Mouse (Mus musculus): ENCODE measurements around the gene Cacnb4.

Cacnb4 gene

GRCm38 (mm10) chr2:52523056-52523715, 153.4 kb downstream of the Cacnb4 start:
- DNase-seq (ENCODE audit: low read depth), result no peak

- DNase-seq (ENCODE audit: low read depth), result no peak
These were observed 155.6 kb downstream of the Cacnb4 start for GRCm38 (mm10) chr2:52521012-52521411.

GRCm38 (mm10) chr2:52518740-52519139, 157.9 kb downstream of the Cacnb4 start:
- DNase-seq (ENCODE audit: low read depth), result no peak

DNA sequence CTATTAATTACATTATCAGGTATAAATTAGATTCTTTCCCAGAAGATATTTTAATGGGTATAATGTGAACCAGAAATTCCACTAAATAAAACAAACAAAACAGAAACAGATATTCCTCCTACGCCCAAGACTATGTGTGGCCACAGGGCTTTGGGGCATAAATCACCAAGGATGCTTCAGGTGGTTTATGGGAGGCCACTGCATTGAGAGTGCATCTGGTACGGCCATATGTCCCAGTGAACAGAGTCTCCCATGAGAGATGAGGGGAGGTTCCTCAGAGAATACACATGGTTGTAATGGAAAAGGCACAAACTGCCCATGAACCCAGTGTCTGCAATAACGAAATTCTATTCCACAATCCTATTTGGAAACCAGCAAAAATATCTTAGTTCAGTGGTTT, 160.1 kb downstream of the Cacnb4 start:
- no peak for DNase-seq (ENCODE audit: low read depth)

DNA sequence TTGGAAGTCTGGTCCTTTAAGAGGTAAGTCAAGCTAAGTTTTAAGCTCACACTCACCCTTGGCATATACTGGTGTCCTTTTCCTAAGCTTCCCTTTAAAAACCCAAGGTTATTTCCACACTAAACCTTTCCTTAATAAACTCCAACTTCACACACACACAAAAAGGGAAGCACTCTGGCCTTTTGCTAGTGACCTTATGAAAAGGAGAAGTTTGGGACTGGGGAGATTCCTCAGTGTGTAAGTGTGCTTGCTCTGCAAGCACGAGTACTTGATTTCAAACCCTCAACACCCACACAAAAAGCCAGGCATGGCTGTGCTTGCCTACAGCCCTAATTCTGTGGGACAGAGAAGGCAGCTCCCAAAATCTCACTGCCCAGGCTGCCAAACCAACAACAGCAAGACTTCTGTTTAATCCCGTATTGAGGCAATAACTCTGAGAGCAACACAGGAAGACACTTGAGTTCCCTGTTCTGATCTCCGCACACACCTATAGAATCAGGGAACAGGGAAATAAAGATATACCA, 163.7 kb downstream of the Cacnb4 start:
- no peak for DNase-seq (ENCODE audit: low read depth)

DNA sequence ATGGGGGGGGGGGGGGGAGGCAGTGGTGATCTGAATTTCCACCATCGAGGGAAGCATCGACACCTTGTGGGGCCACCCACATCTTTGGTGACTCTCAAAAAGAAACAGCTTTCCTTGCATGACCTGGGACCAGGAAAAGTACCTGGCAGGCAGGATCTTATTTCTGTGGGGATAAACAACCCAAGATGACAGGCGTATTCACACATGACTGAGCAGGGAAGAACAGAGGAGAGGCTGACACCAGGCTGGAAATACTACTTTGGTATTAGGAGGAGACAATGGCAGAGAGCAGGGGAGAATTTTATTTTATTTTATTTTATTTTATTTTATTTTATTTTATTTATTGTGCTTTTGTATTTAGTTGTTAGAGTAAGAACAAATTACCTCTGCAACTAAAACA, 164.4 kb downstream of the Cacnb4 start:
- no peak for DNase-seq (ENCODE audit: low read depth)

GRCm38 (mm10) chr2:52511799-52512198, 164.8 kb downstream of the Cacnb4 start:
- DNase-seq (ENCODE audit: low read depth), result no peak

DNA sequence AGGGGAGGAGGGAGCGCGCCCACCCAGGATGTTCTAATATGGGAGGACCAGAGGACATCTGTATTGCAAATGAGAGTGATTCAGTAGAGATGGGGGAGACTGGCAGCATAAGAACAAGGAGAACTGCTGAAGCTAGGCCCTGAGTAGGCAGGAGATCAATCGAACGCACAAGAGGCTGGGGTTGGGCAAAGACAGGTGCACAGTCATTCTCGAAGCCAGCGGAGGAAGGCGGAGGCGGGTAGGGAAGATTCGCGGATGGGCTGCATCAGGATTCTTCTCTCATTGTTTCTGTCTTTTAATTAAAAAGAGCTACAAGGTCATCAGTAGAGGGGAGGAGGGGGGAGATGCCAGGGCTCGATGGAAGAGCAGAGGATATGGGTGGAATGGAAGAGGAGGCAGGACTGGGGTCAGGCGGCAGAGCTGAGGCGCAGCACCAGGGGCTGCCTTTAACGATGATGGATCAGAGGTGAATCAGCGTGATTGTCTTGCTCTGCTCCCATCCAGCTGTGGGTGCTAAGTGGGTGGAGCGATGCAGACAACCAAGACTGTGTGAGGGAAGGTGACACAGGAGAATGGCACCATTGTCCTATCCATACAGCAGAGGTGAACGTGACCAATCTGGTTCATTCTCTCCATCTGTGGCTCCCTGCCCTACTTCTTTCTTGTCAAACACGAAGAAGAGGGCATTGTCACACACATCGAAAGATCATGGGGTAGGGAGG, 166.7 kb downstream of the Cacnb4 start:
- no peak for DNase-seq (ENCODE audit: low read depth)

DNA sequence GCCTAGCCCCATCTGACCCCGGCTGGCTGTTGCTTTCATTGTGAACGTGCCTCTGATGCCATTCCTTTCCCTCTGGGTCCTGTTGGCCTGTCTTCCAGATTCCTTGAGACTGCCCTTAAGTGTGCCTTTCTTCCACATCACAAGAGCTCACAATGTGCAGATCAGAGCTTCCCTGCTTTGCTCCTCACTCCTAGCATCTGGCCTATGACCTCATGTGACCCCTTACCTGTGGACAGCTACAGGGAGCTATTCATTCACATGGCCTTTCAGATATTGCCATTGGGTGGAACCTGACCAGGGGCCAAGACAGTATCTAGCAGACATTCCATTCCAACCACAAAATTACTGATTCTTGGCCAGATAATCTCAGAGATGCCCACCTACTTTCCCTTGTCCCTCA, 171.5 kb downstream of the Cacnb4 start:
- DNase-seq (ENCODE audit: low read depth), result no peak

- DNase-seq (ENCODE audit: low read depth), result peak; percentile 73
These were observed 171.9 kb downstream of the Cacnb4 start for GRCm38 (mm10) chr2:52504762-52505161.

- DNase-seq (ENCODE audit: low read depth), result no peak
These were observed 176.8 kb downstream of the Cacnb4 start for GRCm38 (mm10) chr2:52499849-52500262.

- no peak for DNase-seq (ENCODE audit: low read depth)
These were observed 177.5 kb downstream of the Cacnb4 start for GRCm38 (mm10) chr2:52499101-52499537.

DNA sequence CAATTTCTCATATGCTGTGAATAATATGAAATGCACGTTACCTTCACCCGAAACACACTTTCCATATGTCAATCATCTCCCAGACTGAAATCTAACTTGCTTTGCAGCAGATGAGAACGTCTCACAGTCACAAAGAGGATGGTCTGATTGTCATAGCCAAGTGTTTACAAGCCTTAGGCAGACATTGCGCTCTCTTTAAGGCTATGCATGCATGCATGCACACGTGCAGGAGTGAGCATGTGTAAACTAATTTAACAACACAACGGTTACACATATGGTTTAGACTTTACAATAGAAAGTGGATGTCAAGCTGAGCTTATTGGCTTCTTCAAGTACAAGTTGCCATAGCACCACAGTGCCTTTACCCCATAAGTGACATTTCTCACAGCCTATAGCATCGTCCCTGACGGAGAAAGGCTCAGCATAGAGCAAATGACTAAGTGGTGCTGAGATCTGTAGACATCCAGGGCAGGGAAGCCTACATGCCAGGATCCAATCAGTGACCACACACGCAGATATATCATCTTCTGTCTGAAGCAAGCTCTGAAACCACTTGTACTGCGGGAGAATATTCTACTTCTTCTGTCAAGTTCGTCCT, 181.4 kb downstream of the Cacnb4 start:
- no peak for DNase-seq (ENCODE audit: low read depth)

- no peak for DNase-seq (ENCODE audit: low read depth)
These were observed 182.4 kb downstream of the Cacnb4 start for GRCm38 (mm10) chr2:52494274-52494673.

DNA sequence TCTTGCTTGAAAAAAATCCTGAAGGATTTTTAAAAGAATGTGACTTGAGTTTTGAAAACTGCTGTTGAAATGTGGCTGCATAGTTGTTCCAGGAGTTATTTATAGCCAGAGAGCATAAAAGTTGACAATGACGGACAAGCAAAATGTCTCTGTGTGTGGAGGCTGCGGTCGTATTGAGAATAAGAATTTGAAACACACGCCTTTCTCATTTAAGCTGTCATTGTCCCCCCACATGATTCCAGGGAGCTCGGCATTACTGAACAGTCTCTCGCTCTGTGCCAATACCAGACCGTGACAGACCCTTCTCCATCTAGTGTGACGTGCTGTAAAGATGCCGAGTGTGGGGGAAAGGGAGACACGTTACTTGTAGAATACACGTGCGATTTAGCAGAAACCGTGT, 183.8 kb downstream of the Cacnb4 start:
- DNase-seq (ENCODE audit: low read depth), result no peak

DNA sequence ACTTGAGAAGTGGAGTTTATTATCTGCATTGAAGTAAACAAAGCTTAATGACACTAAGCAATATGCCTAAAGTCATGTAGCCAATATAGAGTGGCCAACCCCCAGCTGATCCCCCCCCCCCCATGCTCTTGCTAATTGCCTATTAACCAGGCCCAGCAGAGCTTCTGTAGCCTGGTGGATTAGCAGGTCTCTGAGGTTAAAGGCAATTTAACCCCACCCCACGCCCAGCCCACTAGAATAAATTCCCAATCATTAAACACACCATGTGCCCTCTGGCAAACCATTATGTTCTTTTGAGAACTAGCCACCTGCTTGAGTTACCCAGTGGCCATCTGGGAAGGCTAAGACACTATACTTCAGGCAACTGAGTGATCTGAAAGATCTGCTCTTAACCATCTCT, 186.8 kb downstream of the Cacnb4 start:
- no peak for DNase-seq (ENCODE audit: low read depth)

DNA sequence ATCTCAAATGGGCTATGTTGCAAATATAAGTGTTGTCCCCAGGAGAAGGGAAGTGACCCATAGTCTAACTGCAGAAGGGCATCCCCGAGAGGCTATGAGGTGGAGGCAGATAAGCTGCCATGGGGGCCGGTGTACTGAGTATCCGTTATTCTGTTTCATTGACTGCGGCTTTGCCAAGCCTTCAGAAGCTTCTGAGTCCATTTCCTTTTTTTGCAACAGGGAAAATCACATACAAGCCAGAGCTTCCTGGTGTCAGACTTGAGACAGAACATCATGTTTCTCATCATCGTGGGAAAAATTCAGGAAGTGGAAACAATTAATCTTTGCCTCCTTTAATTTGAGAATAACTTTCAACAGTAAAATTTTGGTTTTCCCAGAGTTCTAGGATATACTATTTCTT, 193.1 kb downstream of the Cacnb4 start:
- DNase-seq (ENCODE audit: low read depth), result no peak

DNA sequence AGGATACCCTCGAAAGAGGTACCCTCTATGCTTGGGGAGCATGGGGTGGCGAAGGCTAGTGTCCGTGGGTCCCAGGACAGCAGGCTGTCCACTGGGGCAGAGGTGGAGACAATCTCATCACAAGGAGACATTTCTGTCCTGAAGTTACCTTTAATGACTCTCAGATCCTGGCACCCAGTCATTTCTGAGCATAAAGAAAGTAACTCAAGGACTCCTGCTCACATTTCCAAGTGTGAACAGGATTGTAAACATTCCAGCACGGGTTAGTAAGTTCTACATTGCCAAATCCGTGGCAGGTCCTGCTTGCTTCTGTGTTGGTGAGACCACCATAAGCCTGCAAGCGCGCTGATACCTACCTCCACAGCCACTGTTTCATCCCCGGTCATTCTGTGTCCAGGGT, 196.2 kb downstream of the Cacnb4 start:
- DNase-seq (ENCODE audit: low read depth), result no peak

DNA sequence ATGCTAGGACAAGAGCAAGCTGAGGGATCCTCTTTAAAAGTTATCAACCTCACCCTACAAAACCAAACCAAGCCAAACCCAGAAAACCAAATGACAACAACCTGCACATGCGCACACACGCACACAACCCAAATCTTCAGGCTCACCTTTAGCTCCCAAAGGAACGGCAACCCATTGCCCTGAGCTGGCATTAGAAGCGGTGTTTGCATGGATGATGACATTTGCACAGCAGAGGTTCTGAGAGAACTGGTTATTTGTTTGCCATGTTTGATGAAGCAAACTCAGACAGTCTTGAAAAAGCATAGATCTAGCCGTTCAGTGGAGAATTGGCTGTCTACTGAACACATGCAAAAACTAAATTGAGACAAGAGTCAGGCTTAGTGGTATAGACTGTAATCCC, 198.1 kb downstream of the Cacnb4 start:
- DNase-seq (ENCODE audit: low read depth), result no peak

DNA sequence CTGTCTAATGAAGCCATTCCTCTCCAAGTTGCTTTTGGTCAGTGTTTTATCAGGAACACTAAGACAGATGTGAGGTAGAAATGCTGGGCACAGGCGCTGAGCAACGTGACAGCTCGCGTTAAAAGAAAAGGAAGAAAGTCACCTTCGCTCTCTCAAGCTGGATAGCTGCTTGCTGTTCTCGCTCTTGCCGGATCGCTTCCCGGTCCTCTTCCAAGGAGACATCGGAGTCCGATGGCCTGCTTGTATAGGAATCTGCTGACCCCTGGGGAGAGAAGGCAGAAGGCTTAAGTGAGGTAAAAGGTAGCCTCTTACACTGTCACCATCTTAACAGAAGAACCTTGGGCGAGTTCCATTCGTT, 199.1 kb downstream of the Cacnb4 start:
- DNase-seq (ENCODE audit: low read depth), result no peak

- no peak for DNase-seq (ENCODE audit: low read depth)
These were observed 199.7 kb downstream of the Cacnb4 start for GRCm38 (mm10) chr2:52476801-52477549.

DNA sequence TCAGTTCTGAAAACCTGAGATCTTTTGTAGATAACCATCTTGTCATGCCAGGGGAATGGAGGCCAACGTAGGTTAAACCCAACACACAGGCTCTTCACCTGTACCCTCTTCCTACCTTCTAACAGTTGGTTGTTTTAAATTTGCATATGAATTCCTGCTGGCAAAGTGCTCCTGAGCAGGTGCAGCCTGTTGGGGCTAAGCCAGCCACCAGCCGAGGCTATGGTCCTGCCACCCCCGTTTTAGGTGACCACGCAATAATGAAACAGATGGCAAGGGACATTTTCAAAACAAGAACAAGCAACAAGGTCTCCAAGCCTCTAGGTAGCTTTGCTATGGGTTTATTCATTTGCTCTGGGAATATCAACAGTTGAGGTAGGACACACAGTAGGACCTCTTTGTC, 200.8 kb downstream of the Cacnb4 start:
- no peak for DNase-seq (ENCODE audit: low read depth)

DNA sequence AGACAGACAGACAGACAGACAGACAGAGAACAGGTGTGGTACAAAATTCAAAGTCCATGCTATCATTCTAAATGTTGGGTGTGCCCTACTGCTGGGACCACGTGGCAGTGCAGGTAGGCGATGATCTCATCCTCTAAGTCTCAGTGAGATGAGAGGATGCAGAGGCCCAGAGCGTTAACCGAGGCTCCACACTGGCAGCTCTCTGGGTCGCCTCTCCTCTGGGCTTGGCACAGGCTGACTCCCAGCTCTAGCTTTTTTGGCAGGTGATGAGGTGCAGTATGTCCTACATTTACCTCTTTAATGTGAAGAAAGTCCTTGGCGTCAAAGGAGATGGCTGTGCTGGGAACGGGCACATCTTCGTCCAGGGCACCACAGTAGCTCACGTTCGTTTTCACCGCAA, 202.1 kb downstream of the Cacnb4 start:
- DNase-seq (ENCODE audit: low read depth), result no peak

Data from fibroblast of lung, adult 2 months (primary cell).